ENCODE assay signal across 12 mouse cellular contexts in genomic region chr2:154809107-154809762, GRCm38 (mm10). TPM values are rescaled to one million over a fixed set of nuclear protein-coding genes. Genes with fewer than 3 reads are reported as not detected.
DNase-seq lines count a peak whose midpoint lies in the region; ATAC-seq lines count a peak whose summit lies in the region.
"Had no signal": no experiment of that assay in that cellular context is flagged by ENCODE, and none has a peak within 500 bp of the region (broad histone marks: within the 10 kb centered on the region; RNA-seq: fewer than 3 reads in every experiment).

No protein-coding gene starts in this region.

- ATAC-seq in embryonic facial prominence, embryonic 14.5 days (ENCODE audit: low read depth) = 0 out of 2 replicates have a peak, but pooled peaks have one; percentile 22
- peak; percentile 66; the same call in 1 of the 2 replicates for ATAC-seq in stomach, embryonic 16.5 days (ENCODE audit: insufficient read depth, low FRiP score)

- H3K9me3 ChIP-seq in embryonic facial prominence, embryonic 14.5 days (ENCODE audit: control insufficient read depth, low read length) = no peaks in the 10 kb centered on the region
- no peaks in the 10 kb centered on the region for H3K9me3 ChIP-seq in embryonic facial prominence, embryonic 10.5 days
- H3K9me3 ChIP-seq in stomach, embryonic 16.5 days (replicated peaks; ENCODE audit: control insufficient read depth, low read length) = no peaks in the 10 kb centered on the region
- H3K9me3 ChIP-seq: midbrain, embryonic 12.5 days had no signal

- no peak overlapping the region for H3K27ac ChIP-seq in embryonic facial prominence, embryonic 14.5 days (replicated peaks; ENCODE audit: low read depth, low read length)
- H3K27ac ChIP-seq in embryonic facial prominence, embryonic 10.5 days (replicated peaks) = no peak overlapping the region
- no peak overlapping the region for H3K27ac ChIP-seq in stomach, embryonic 16.5 days (ENCODE audit: low read length)
- H3K27ac ChIP-seq: midbrain, embryonic 12.5 days had no signal

- intact Hi-C loops in left cerebral cortex, postnatal 4 days (cut with DNase I) = no loop called here

- no peaks in the 10 kb centered on the region for H3K36me3 ChIP-seq in embryonic facial prominence, embryonic 14.5 days (ENCODE audit: control insufficient read depth, insufficient read depth, low read length)
- H3K36me3 ChIP-seq in embryonic facial prominence, embryonic 10.5 days (replicated peaks) = no peaks in the 10 kb centered on the region
- H3K36me3 ChIP-seq in stomach, embryonic 16.5 days (ENCODE audit: control insufficient read depth, insufficient read depth, low read length) = no peaks in the 10 kb centered on the region
- H3K36me3 ChIP-seq: midbrain, embryonic 12.5 days had no signal

- WGBS in embryonic facial prominence, embryonic 14.5 days = 91% methylated on average over 1 of the region's 1 CpGs
- WGBS in embryonic facial prominence, embryonic 10.5 days = 95% methylated on average over 1 of the region's 1 CpGs
- 69% methylated on average over 1 of the region's 1 CpGs for WGBS in stomach, embryonic 16.5 days

- H3K27me3 ChIP-seq in embryonic facial prominence, embryonic 14.5 days (replicated peaks; ENCODE audit: control insufficient read depth, insufficient read depth, low read length) = no peaks in the 10 kb centered on the region
- no peaks in the 10 kb centered on the region for H3K27me3 ChIP-seq in embryonic facial prominence, embryonic 10.5 days (replicated peaks; ENCODE audit: low read depth, poor library complexity, severe bottlenecking)
- no peaks in the 10 kb centered on the region for H3K27me3 ChIP-seq in stomach, embryonic 16.5 days (ENCODE audit: control insufficient read depth, insufficient read depth, low read length)
- H3K27me3 ChIP-seq: midbrain, embryonic 12.5 days had no signal

- DNase-seq in embryonic facial prominence, embryonic 14.5 days (ENCODE audit: low spot score) = no peak
- DNase-seq in embryonic facial prominence, embryonic 10.5 days (ENCODE audit: low spot score) = no peak
- peak; percentile 85 for DNase-seq in retina, postnatal 1 day
- no peak for DNase-seq in retina, embryonic 14.5 days (ENCODE audit: low spot score)
- DNase-seq in kidney, adult 8-10 months = peak; percentile 52 to 70
- DNase-seq in gastrocnemius, postnatal 10 days = no peak
- DNase-seq in left cerebral cortex, postnatal 4 days = no peak

- no peak overlapping the region for H3K4me2 ChIP-seq in embryonic facial prominence, embryonic 14.5 days (ENCODE audit: low read depth, low read length)
- no peak overlapping the region for H3K4me2 ChIP-seq in stomach, embryonic 16.5 days (ENCODE audit: low read depth, low read length)
- H3K4me2 ChIP-seq: midbrain, embryonic 12.5 days had no signal

- H3K4me1 ChIP-seq in embryonic facial prominence, embryonic 14.5 days (ENCODE audit: control insufficient read depth, insufficient read depth, low read length) = peaks cover 33% of the 10 kb centered on the region
- peaks cover 19% of the 10 kb centered on the region for H3K4me1 ChIP-seq in embryonic facial prominence, embryonic 10.5 days
- H3K4me1 ChIP-seq in stomach, embryonic 16.5 days (ENCODE audit: control insufficient read depth, insufficient read depth, low read length) = peaks cover 20% of the 10 kb centered on the region

- no peak overlapping the region for H3K4me3 ChIP-seq in embryonic facial prominence, embryonic 14.5 days (ENCODE audit: low read depth, low read length)
- H3K4me3 ChIP-seq in embryonic facial prominence, embryonic 10.5 days = no peak overlapping the region
- H3K4me3 ChIP-seq in stomach, embryonic 16.5 days (replicated peaks; ENCODE audit: low read length) = no peak overlapping the region
- H3K4me3 ChIP-seq: midbrain, embryonic 12.5 days had no signal

- H3K9ac ChIP-seq in embryonic facial prominence, embryonic 14.5 days (ENCODE audit: low read depth, low read length) = no peak overlapping the region
- no peak overlapping the region for H3K9ac ChIP-seq in stomach, embryonic 16.5 days (ENCODE audit: low read length)
- H3K9ac ChIP-seq: midbrain, embryonic 12.5 days had no signal

RNA-seq across cellular contexts. Expression of gene a, which starts 18.0 kb away (rescaled TPM):
- 5.3 and 6.0 TPM in 2 replicates for polyA plus RNA-seq in embryonic facial prominence, embryonic 14.5 days (2014; fragmentation: Nextera tagmentation; extraction: Ambion mirVana)
- 1.5 and 2.3 TPM in 2 replicates for polyA plus RNA-seq in embryonic facial prominence, embryonic 10.5 days (2016; fragmentation: Nextera tagmentation; extraction: Ambion mirVana)
- polyA plus RNA-seq in stomach, embryonic 16.5 days (2015; fragmentation: Nextera tagmentation; extraction: Ambion mirVana) = 0.41 and 1.0 TPM in 2 replicates
- total RNA-seq in gastrocnemius, postnatal 10 days (2021) = not detected
- total RNA-seq in left cerebral cortex, postnatal 4 days (2021) = 1 to 10 TPM in 1 of 2 experiments, not detected in 1; 1.1 TPM
- polyA plus RNA-seq: spleen, adult 2 months had no signal

RNA-seq across cellular contexts. Expression of gene Raly, which starts 18.3 kb away (rescaled TPM):
- polyA plus RNA-seq in embryonic facial prominence, embryonic 14.5 days (2014; fragmentation: Nextera tagmentation; extraction: Ambion mirVana) = 54.5 and 72.8 TPM in 2 replicates
- polyA plus RNA-seq in embryonic facial prominence, embryonic 10.5 days (2016; fragmentation: Nextera tagmentation; extraction: Ambion mirVana) = 52.8 and 53.1 TPM in 2 replicates
- 36.8 and 39.4 TPM in 2 replicates for polyA plus RNA-seq in stomach, embryonic 16.5 days (2015; fragmentation: Nextera tagmentation; extraction: Ambion mirVana)
- total RNA-seq in gastrocnemius, postnatal 10 days (2021) = 100 to 1,000 TPM; 129 to 134 TPM
- 100 to 1,000 TPM; 139 to 160 TPM for total RNA-seq in left cerebral cortex, postnatal 4 days (2021)

RNA-seq across cellular contexts. Expression of gene Gm14214, which starts 39.4 kb away (rescaled TPM):
- polyA plus RNA-seq in embryonic facial prominence, embryonic 14.5 days (2014; fragmentation: Nextera tagmentation; extraction: Ambion mirVana) = not detected in 2 replicates
- polyA plus RNA-seq in embryonic facial prominence, embryonic 10.5 days (2016; fragmentation: Nextera tagmentation; extraction: Ambion mirVana) = not detected in 2 replicates
- not detected in 2 replicates for polyA plus RNA-seq in stomach, embryonic 16.5 days (2015; fragmentation: Nextera tagmentation; extraction: Ambion mirVana)
- not detected for total RNA-seq in gastrocnemius, postnatal 10 days (2021)
- total RNA-seq in left cerebral cortex, postnatal 4 days (2021) = not detected
- total RNA-seq: left cerebral cortex, postnatal 10 days had no signal
- polyA plus RNA-seq: cerebellum, adult 2 months; midbrain, embryonic 12.5 days; spleen, adult 2 months had no signal

Comparison
In these comparisons a context has a peak if more than half of its experiments do, and no peak if none do; other contexts are left out.
1. DNase-seq: peak in retina, postnatal 1 day (single experiment) and kidney, adult 8-10 months (2 of 2); none in embryonic facial prominence, embryonic 14.5 days (single experiment), embryonic facial prominence, embryonic 10.5 days (single experiment), retina, embryonic 14.5 days (single experiment), gastrocnemius, postnatal 10 days (single experiment) and left cerebral cortex, postnatal 4 days (single experiment).